17 mouse cellular contexts compared by ENCODE assay signal in the genomic region with DNA sequence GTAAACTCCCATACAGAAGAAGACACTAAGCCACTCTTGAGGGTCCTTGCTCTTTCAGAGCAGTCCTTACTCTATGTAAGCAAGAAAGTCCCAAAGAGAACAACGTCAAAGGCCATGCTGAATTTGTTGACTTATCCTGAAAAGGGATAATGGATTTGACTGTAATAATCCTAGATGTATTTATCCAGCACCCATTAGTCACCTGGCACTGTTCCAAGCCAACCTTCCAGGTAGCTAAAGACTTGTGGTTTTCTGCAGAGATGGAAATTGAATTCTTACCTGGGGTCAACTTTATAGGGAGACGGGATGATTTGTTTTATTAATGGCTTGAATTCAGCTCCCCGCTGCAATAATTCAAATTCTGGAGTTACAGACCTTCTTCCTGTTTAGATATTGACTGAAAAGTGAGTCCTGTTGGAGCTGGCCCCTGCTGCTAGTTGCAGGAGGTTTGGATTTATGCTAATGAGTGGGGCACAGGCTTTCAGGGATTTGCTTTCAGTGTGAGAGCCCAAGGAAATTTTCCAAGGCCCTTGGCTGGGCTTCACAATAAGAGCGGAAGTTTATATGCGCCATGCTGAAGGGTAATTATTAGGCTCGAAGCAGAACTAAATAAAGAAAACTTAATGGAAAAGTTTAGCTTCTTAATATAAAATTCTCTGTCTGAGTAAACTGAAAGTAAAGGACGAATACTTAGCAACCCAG.
DNase-seq lines count a peak whose midpoint lies in the region; ATAC-seq and TF ChIP-seq lines count a peak whose summit lies in the region.
"Had no signal": no experiment of that assay in that cellular context is flagged by ENCODE, and none has a peak within 500 bp of the region (broad histone marks: within the 10 kb centered on the region; RNA-seq: fewer than 3 reads in every experiment).

No protein-coding gene starts in this region.

- TF ChIP-seq POLR2A in brain, embryonic 14.5 days (IDR thresholded peaks at IDR 0.05; ENCODE audit: borderline replicate concordance, extremely low read depth, insufficient read depth, insufficient read length, poor library complexity, severe bottlenecking) = no peak

- no peak overlapping the region for H3K9ac ChIP-seq in embryonic facial prominence, embryonic 11.5 days (replicated peaks; ENCODE audit: low read length)

- DNase-seq in embryonic facial prominence, embryonic 11.5 days (ENCODE audit: low spot score) = peak; percentile 11
- no peak for DNase-seq in embryonic facial prominence, embryonic 10.5 days (ENCODE audit: low spot score)
- peak; percentile 1 for DNase-seq in kidney, postnatal 4 days
- no peak for DNase-seq in kidney, postnatal 36 days
- peak; percentile 81 for DNase-seq in brain, embryonic 14.5 days (ENCODE audit: low read depth)
- peak; percentile 12 for DNase-seq in forelimb bud, embryonic 11.5 days (ENCODE audit: low read depth, low spot score)
- DNase-seq in retina, embryonic 14.5 days (ENCODE audit: low spot score) = no peak
- DNase-seq in frontal cortex, postnatal 14 days (ENCODE audit: low spot score in 2 of 2) = no peak
- DNase-seq: cerebellum, postnatal 14 days; heart, postnatal 36 days; lung, postnatal 10 days; thymus, postnatal 36 days had no signal

- no peak overlapping the region for H3K27ac ChIP-seq in embryonic facial prominence, embryonic 11.5 days (replicated peaks; ENCODE audit: low read depth, low read length)
- H3K27ac ChIP-seq in embryonic facial prominence, embryonic 10.5 days (replicated peaks) = no peak overlapping the region
- H3K27ac ChIP-seq: heart, embryonic 10.5 days had no signal

- no peak overlapping the region for H3K4me2 ChIP-seq in embryonic facial prominence, embryonic 11.5 days (ENCODE audit: low read depth, low read length)
- H3K4me2 ChIP-seq: liver, embryonic 11.5 days had no signal

- H3K4me3 ChIP-seq in embryonic facial prominence, embryonic 11.5 days (ENCODE audit: low read depth, low read length) = no peak overlapping the region
- no peak overlapping the region for H3K4me3 ChIP-seq in embryonic facial prominence, embryonic 10.5 days
- H3K4me3 ChIP-seq: erythroblast, embryonic 14.5 days; heart, embryonic 10.5 days had no signal

- H3K4me1 ChIP-seq in embryonic facial prominence, embryonic 11.5 days (ENCODE audit: control insufficient read depth, insufficient read depth, low read length) = no peaks in the 10 kb centered on the region
- no peaks in the 10 kb centered on the region for H3K4me1 ChIP-seq in embryonic facial prominence, embryonic 10.5 days
- H3K4me1 ChIP-seq: heart, embryonic 10.5 days had no signal

- H3K9me3 ChIP-seq in embryonic facial prominence, embryonic 11.5 days (replicated peaks; ENCODE audit: control insufficient read depth, low read length) = no peaks in the 10 kb centered on the region
- no peaks in the 10 kb centered on the region for H3K9me3 ChIP-seq in embryonic facial prominence, embryonic 10.5 days
- H3K9me3 ChIP-seq: heart, embryonic 10.5 days had no signal

- no peak for ATAC-seq in embryonic facial prominence, embryonic 11.5 days (replicated peaks; ENCODE audit: insufficient number of reproducible peaks, low FRiP score, low TSS enrichment, low read depth)
- ATAC-seq: activated CD4-positive, CD25-positive, alpha-beta regulatory T cell, adult 4 months; intestine, postnatal 0 days had no signal

- WGBS in embryonic facial prominence, embryonic 11.5 days = 50% methylated on average over 7 of the region's 7 CpGs
- WGBS in embryonic facial prominence, embryonic 10.5 days = 48% methylated on average over 7 of the region's 7 CpGs

- H3K36me3 ChIP-seq in embryonic facial prominence, embryonic 11.5 days (replicated peaks; ENCODE audit: control insufficient read depth, insufficient read depth, low read depth, low read length) = no peaks in the 10 kb centered on the region
- H3K36me3 ChIP-seq in embryonic facial prominence, embryonic 10.5 days (replicated peaks) = no peaks in the 10 kb centered on the region
- H3K36me3 ChIP-seq: heart, embryonic 10.5 days had no signal

- TF ChIP-seq CTCF in brain, embryonic 14.5 days (IDR thresholded peaks at IDR 0.05; ENCODE audit: borderline replicate concordance, extremely low read depth, insufficient read depth, insufficient read length) = no peak

- H3K27me3 ChIP-seq in embryonic facial prominence, embryonic 11.5 days (ENCODE audit: control insufficient read depth, insufficient read depth, low read length) = no peaks in the 10 kb centered on the region
- no peaks in the 10 kb centered on the region for H3K27me3 ChIP-seq in embryonic facial prominence, embryonic 10.5 days (replicated peaks; ENCODE audit: low read depth, poor library complexity, severe bottlenecking)

Comparison
In these comparisons a context has a peak if more than half of its experiments do, and no peak if none do; other contexts are left out.
1. DNase-seq: peak in embryonic facial prominence, embryonic 11.5 days (single experiment), kidney, postnatal 4 days (2 of 2), brain, embryonic 14.5 days (single experiment) and forelimb bud, embryonic 11.5 days (single experiment); none in embryonic facial prominence, embryonic 10.5 days (single experiment), kidney, postnatal 36 days (0 of 2), retina, embryonic 14.5 days (single experiment) and frontal cortex, postnatal 14 days (0 of 2).